Mouse (Mus musculus): ENCODE data around the gene Olfr796.

The Olfr796 gene

GRCm38 (mm10) chr10:129612470-129612869, at the start of gene Olfr796:
TSS of gene Olfr796 (minus strand) at chr10:129612570.
- no peak for DNase-seq

GRCm38 (mm10) chr10:129657394-129657793, 45.0 kb upstream of the Olfr796 start, which contains the start of gene Olfr800:
TSS of gene Olfr800 (plus strand) at chr10:129657694.
- no peak for DNase-seq

- no peak for DNase-seq
Measured at GRCm38 (mm10) chr10:129651763-129652162, 39.4 kb upstream of the Olfr796 start.

- DNase-seq, result no peak
Measured at GRCm38 (mm10) chr10:129637184-129637583, 24.8 kb upstream of the Olfr796 start, which contains the start of gene Olfr799. TSS of gene Olfr799 (plus strand) at chr10:129637484.

- no peak for DNase-seq
Measured at GRCm38 (mm10) chr10:129627834-129628233, 15.5 kb upstream of the Olfr796 start, which contains the start of gene Olfr798. TSS of gene Olfr798 (minus strand) at chr10:129627934.

- DNase-seq, result no peak
Measured at GRCm38 (mm10) chr10:129623251-129623650, 10.9 kb upstream of the Olfr796 start.

- no peak for DNase-seq
Measured at GRCm38 (mm10) chr10:129621724-129622123, 9.4 kb upstream of the Olfr796 start.

- DNase-seq, result no peak
Measured at GRCm38 (mm10) chr10:129577066-129577465, 35.3 kb downstream of the Olfr796 start.

- DNase-seq, result no peak
Measured at GRCm38 (mm10) chr10:129567355-129567754, 45.0 kb downstream of the Olfr796 start, which contains the start of gene Olfr794. TSS of gene Olfr794 (plus strand) at chr10:129567655.
